Mouse (Mus musculus): ENCODE measurements around the gene Sema3a. TPM values are rescaled to one million over a fixed set of nuclear protein-coding genes. Genes with fewer than 3 reads are reported as not detected.

Gene Sema3a
- polyA plus RNA-seq, 1 experiment = 9.0 TPM

- Histone ChIP-seq H3K27ac (ENCODE audit: insufficient read depth, low read length) (no peak overlapping the region), H3K4me3 (ENCODE audit: insufficient read depth, low read length) (no peak overlapping the region), H3K4me1 (ENCODE audit: control insufficient read depth, insufficient read depth, low read length) (no peaks in the 10 kb centered on the region)
- TF ChIP-seq CTCF (IDR thresholded peaks at IDR 0.05; ENCODE audit: extremely low read depth, insufficient read depth, low read length) = no peak
Measured at GRCm38 (mm10) chr5:13313977-13314376, 188.8 kb downstream of the Sema3a start.

- Histone ChIP-seq H3K27ac (ENCODE audit: insufficient read depth, low read length) (no peak overlapping the region), H3K4me3 (ENCODE audit: insufficient read depth, low read length) (no peak overlapping the region), H3K4me1 (ENCODE audit: control insufficient read depth, insufficient read depth, low read length) (no peaks in the 10 kb centered on the region; the same call in 1 of the 2 replicates)
- TF ChIP-seq CTCF (IDR thresholded peaks at IDR 0.05; ENCODE audit: extremely low read depth, insufficient read depth, low read length) (no peak), POLR2A (IDR thresholded peaks at IDR 0.05; ENCODE audit: extremely low read depth, insufficient read depth, low read length) (no peak)
Measured at GRCm38 (mm10) chr5:13318728-13319429, 193.7 kb downstream of the Sema3a start.

GRCm38 (mm10) chr5:13320138-13320537 lies 194.9 kb downstream of the Sema3a start:
- TF ChIP-seq POLR2A (IDR thresholded peaks at IDR 0.05; ENCODE audit: extremely low read depth, insufficient read depth, low read length) (no peak), CTCF (IDR thresholded peaks at IDR 0.05; ENCODE audit: extremely low read depth, insufficient read depth, low read length) (no peak)
- Histone ChIP-seq H3K4me3 (ENCODE audit: insufficient read depth, low read length) (no peak overlapping the region), H3K27ac (ENCODE audit: insufficient read depth, low read length) (no peak overlapping the region), H3K4me1 (ENCODE audit: control insufficient read depth, insufficient read depth, low read length) (no peaks in the 10 kb centered on the region; the same call in 1 of the 2 replicates)

- TF ChIP-seq POLR2A (IDR thresholded peaks at IDR 0.05; ENCODE audit: extremely low read depth, insufficient read depth, low read length) = no peak
- TF ChIP-seq CTCF (IDR thresholded peaks at IDR 0.05; ENCODE audit: extremely low read depth, insufficient read depth, low read length) = no peak
- Histone ChIP-seq H3K4me1 (ENCODE audit: control insufficient read depth, insufficient read depth, low read length) (no peaks in the 10 kb centered on the region), H3K27ac (ENCODE audit: insufficient read depth, low read length) (no peak overlapping the region)
Measured at GRCm38 (mm10) chr5:13327281-13327680, 202.1 kb downstream of the Sema3a start.

GRCm38 (mm10) chr5:13331412-13331811 lies 206.2 kb downstream of the Sema3a start:
- Histone ChIP-seq H3K27ac (ENCODE audit: insufficient read depth, low read length) (no peak overlapping the region), H3K4me3 (ENCODE audit: insufficient read depth, low read length) (no peak overlapping the region), H3K4me1 (ENCODE audit: control insufficient read depth, insufficient read depth, low read length) (no peaks in the 10 kb centered on the region)
- no peak for TF ChIP-seq CTCF (IDR thresholded peaks at IDR 0.05; ENCODE audit: extremely low read depth, insufficient read depth, low read length)
- TF ChIP-seq POLR2A (IDR thresholded peaks at IDR 0.05; ENCODE audit: extremely low read depth, insufficient read depth, low read length) = no peak

More at GRCm38 (mm10) chr5:13327281-13327680, 202.1 kb downstream of the Sema3a start:
- no peak overlapping the region for H3K4me3 ChIP-seq (ENCODE audit: insufficient read depth, low read length)

- H3K27ac ChIP-seq (ENCODE audit: insufficient read depth, low read length) = no peak overlapping the region
- no peaks in the 10 kb centered on the region for H3K4me1 ChIP-seq (ENCODE audit: control insufficient read depth, insufficient read depth, low read length)
- H3K4me3 ChIP-seq (ENCODE audit: insufficient read depth, low read length) = no peak overlapping the region
- TF ChIP-seq POLR2A (IDR thresholded peaks at IDR 0.05; ENCODE audit: extremely low read depth, insufficient read depth, low read length) (no peak), CTCF (IDR thresholded peaks at IDR 0.05; ENCODE audit: extremely low read depth, insufficient read depth, low read length) (no peak)
Measured at GRCm38 (mm10) chr5:13337665-13338064, 212.5 kb downstream of the Sema3a start.

- Histone ChIP-seq H3K4me3 (ENCODE audit: insufficient read depth, low read length) (no peak overlapping the region), H3K27ac (ENCODE audit: insufficient read depth, low read length) (no peak overlapping the region), H3K4me1 (ENCODE audit: control insufficient read depth, insufficient read depth, low read length) (no peaks in the 10 kb centered on the region)
- TF ChIP-seq POLR2A (IDR thresholded peaks at IDR 0.05; ENCODE audit: extremely low read depth, insufficient read depth, low read length) (no peak), CTCF (IDR thresholded peaks at IDR 0.05; ENCODE audit: extremely low read depth, insufficient read depth, low read length) (no peak)
Measured at GRCm38 (mm10) chr5:13347068-13347467, 221.9 kb downstream of the Sema3a start.

- H3K27ac ChIP-seq (ENCODE audit: insufficient read depth, low read length) = no peak overlapping the region
- TF ChIP-seq CTCF (IDR thresholded peaks at IDR 0.05; ENCODE audit: extremely low read depth, insufficient read depth, low read length) = no peak
- no peak for TF ChIP-seq POLR2A (IDR thresholded peaks at IDR 0.05; ENCODE audit: extremely low read depth, insufficient read depth, low read length)
- H3K4me1 ChIP-seq (ENCODE audit: control insufficient read depth, insufficient read depth, low read length) = no peaks in the 10 kb centered on the region
- no peak overlapping the region for H3K4me3 ChIP-seq (ENCODE audit: insufficient read depth, low read length)
Measured at GRCm38 (mm10) chr5:13351611-13352010, 226.4 kb downstream of the Sema3a start.

- no peaks in the 10 kb centered on the region for H3K4me1 ChIP-seq (ENCODE audit: control insufficient read depth, insufficient read depth, low read length)
- H3K27ac ChIP-seq (ENCODE audit: insufficient read depth, low read length) = no peak overlapping the region
- no peak overlapping the region for H3K4me3 ChIP-seq (ENCODE audit: insufficient read depth, low read length)
- TF ChIP-seq POLR2A (IDR thresholded peaks at IDR 0.05; ENCODE audit: extremely low read depth, insufficient read depth, low read length) (no peak), CTCF (IDR thresholded peaks at IDR 0.05; ENCODE audit: extremely low read depth, insufficient read depth, low read length) (no peak)
Measured at GRCm38 (mm10) chr5:13352995-13353394, 227.8 kb downstream of the Sema3a start.

- TF ChIP-seq CTCF (IDR thresholded peaks at IDR 0.05; ENCODE audit: extremely low read depth, insufficient read depth, low read length) = no peak
- TF ChIP-seq POLR2A (IDR thresholded peaks at IDR 0.05; ENCODE audit: extremely low read depth, insufficient read depth, low read length) = no peak
- H3K4me3 ChIP-seq (ENCODE audit: insufficient read depth, low read length) = no peak overlapping the region
- no peak overlapping the region for H3K27ac ChIP-seq (ENCODE audit: insufficient read depth, low read length)
- H3K4me1 ChIP-seq (ENCODE audit: control insufficient read depth, insufficient read depth, low read length) = no peaks in the 10 kb centered on the region
Measured at GRCm38 (mm10) chr5:13353539-13353938, 228.3 kb downstream of the Sema3a start.
